Mouse (Mus musculus) cerebellum, adult 11 months (tissue): ENCODE measurements at regions not wholly inside any gene's neighbourhood (a gene's known extent, or its start where the extent isn't known, plus 50 kb on each side); places are given as distances from the start of the nearest gene placed in this dataset.
A peak's percentile ranks its signal among the peaks of the same experiment; 100 is the strongest.
"Not testable (repeated sequence)": the region's sequence is repeated elsewhere in the genome, so short reads cannot be mapped to it uniquely, and the experiment has no call there.

ENCODE experiments used
- DNase-seq: peaks from one replicate; pipeline ENCODE4 v3.0.0; 2022

DNA sequence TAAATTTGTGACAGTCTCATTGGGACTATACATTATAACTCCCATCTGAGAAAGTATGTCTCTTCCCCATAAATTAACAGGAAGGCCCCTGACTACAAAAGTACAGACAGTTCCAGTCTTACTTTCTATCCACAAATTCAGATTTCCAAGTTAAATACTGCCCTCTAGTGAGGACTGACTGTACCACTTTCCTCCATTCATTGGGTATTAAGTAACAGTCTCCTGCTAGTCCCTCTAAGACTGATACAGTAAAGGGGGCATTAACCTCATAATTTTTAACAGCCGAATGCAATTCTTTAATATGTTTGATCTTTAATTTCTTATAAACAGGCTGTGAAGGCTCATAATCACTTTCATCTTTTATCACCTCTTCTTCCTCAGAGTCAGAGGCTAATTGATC is 131.0 kb upstream of the Adcyap1 start:
- DNase-seq = not testable (repeated sequence)

DNA sequence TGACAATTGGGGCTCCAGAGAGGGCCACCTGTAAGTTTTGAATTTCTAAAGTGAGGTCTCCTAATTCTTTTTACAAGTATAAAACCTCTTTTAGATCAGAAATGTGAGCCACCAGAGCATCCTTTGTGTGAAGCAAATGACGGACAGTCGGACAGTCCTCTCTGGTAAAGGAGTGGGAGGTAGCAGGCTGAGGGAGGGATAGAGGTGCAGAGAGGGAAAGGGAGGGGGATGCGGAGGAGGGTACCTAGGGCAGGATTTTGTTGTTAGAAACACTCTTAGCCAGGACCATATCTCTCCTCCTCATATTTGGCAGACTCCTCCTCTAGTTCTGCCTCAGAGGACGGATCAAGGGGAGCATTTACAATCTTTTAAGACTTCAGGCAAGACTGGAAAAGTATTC is 130.3 kb upstream of the Adcyap1 start:
- no peak for DNase-seq

DNA sequence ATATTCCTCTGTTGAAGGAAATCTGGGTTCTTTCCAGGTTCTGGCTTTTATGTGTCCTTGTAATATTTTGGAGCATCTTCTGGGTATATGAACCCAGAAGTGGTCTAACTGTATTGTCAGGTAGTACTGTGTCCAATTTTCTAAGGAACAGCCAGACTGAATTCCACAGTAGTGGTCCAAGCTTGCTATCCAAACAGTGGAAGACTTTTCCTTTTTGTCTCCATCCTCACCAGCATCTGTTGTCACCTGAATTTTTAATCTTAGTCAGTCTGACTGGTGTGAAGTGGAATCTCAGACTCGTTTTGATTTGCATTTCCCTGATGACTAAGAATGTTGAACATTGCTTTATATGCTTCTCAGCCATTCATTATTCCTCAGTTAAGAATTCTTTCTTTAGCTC is 114.8 kb upstream of the Adcyap1 start:
- no peak for DNase-seq

DNA sequence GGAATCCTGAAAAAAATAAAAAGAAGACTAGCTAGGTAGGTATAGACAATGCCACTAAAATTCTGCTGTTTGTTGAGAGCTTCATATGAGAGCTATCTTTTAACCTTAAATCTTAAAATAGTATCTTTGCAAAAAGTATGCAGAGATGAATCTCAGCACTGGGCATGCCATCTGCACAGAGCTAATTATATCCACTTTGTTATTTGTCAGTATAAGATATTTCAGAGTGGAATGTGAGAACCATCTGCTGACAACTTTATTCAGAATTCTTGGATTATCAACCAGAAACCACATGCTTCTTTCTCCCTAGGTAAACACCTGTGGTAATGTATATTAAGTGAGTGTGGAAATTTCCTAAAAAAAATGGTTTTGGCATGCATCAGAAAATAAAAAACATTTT is 94.3 kb upstream of the Adcyap1 start:
- no peak for DNase-seq

DNA sequence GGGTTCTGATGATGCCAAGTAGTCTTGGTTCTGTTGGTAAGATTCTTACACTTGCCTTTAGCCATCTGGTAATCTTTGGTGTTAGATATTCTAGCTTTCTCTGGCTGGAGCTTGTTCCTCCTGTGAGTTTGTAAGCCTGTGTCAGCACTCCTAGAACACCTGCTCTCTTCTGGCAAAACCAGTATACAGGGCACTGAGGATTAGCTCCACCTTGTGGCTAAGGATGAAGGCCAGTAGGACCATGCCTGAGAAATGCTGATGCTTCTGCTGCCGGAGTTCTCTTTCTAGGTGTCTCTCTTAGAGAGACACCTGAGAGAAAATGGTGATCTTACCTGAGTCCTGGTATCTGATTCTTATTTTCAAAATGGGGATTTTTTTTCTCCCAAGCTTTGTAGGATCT is 58.8 kb upstream of the Adcyap1 start:
- DNase-seq = no peak

DNA sequence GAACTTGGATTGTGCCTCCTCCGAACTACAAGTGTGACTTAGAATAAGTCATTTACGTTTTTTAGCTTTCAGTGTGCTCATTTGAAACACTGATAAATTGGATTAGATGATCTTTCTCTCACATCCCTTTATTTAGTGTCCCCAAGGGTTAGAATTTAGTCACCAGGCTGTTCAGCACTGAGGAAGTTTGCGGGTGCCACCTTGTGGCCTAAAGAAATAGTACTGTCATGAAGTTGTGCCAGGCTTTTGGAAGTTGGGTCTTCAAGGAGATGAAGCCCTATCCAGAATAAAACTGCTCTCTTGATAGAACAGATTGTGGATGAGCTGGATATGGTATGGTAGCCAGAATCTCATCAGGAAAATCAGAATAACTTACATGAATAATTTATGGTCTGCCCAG is 57.7 kb upstream of the Adcyap1 start:
- peak; percentile 4 for DNase-seq
